Mouse (Mus musculus) limb, embryonic 12.5 days (tissue): Measurements from ENCODE around the gene Galnt2. TPM values are rescaled to one million over a fixed set of nuclear protein-coding genes. Genes with fewer than 3 reads are reported as not detected.

Source experiments
- ATAC-seq: fragments of 200-750 bp; cut with Nextera tagmentation; 2 replicates; pipeline ENCODE4 v1.8.0; 2017; ENCODE audit warnings: low read depth, moderate TSS enrichment; ENCODE audit not compliant: insufficient number of reproducible peaks, insufficient read depth, low FRiP score, low TSS enrichment
- H3K27ac ChIP-seq: fragments of 300-500 bp; sonication (generic); 2 replicates; pipeline ENCODE4 v1.5.1; 2016; ENCODE audit warnings: mild to moderate bottlenecking, moderate library complexity
- H3K27me3 ChIP-seq: fragments of 300-500 bp; sonication (generic); 2 replicates; pipeline ENCODE4 v1.6.1; 2016; ENCODE audit warnings: mild to moderate bottlenecking, moderate library complexity
- H3K36me3 ChIP-seq: fragments of 300-500 bp; sonication (generic); 2 replicates; pipeline ENCODE4 v1.6.1; 2016; ENCODE audit warnings: mild to moderate bottlenecking, moderate library complexity
- H3K4me1 ChIP-seq: fragments of 300-500 bp; sonication (generic); replicated peaks from 2 replicates; pipeline ENCODE4 v1.6.1; 2016
- H3K4me2 ChIP-seq: fragments of 300-500 bp; sonication (generic); 2 replicates; pipeline ENCODE4 v1.6.1; 2016; ENCODE audit warnings: mild to moderate bottlenecking, moderate library complexity
- H3K4me3 ChIP-seq: fragments of 300-500 bp; sonication (generic); replicated peaks from 2 replicates; pipeline ENCODE4 v1.5.1; 2016; ENCODE audit warnings: mild to moderate bottlenecking
- H3K9ac ChIP-seq: fragments of 300-500 bp; sonication (generic); replicated peaks from 2 replicates; pipeline ENCODE4 v1.6.1; 2016; ENCODE audit warnings: mild to moderate bottlenecking, moderate library complexity
- H3K9me3 ChIP-seq: fragments of 300-500 bp; sonication (generic); 2 replicates; pipeline ENCODE4 v1.6.1; 2016; ENCODE audit warnings: mild to moderate bottlenecking, moderate library complexity
- WGBS: fragments of 180-500 bp; shearing (Covaris S2); methylation state at CpG from one replicate; pipeline ENCODE4 v1.1.7; 2016; 5-methylcytosine and 5-hydroxymethylcytosine counted together
- polyA plus RNA-seq: library from polyadenylated mRNA; unstranded; fragments of >200 nt; fragmentation: Nextera tagmentation; extraction: Ambion mirVana; gene quantifications from 2 replicates; pipeline ENCODE4 v1.2.1, GENCODE M21; 2016

Gene Galnt2
- polyA plus RNA-seq, 1 experiment from 2014 or later, result 64.3 TPM

DNA sequence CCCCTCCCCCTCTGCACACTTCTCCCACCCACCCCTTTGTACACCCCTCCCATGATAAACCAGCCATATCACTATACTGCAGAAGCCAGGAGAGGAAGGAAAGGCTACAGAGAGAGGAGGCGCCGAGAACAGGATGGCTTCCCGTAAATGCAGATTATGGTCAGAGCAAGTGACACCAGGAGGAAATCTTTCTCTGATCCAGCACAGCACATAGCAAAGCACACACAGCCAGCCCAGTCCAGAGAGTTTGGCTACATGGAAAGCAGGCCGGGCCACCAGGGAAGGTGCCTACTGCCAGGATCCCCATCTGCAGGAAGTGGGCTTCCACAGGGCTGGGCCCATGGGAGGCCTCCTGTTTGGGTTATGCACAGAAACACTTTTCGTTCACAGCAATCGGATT, 63.2 kb downstream of the Galnt2 start:
- peaks cover 33% of the 10 kb centered on the region for H3K4me1 ChIP-seq
- H3K27ac ChIP-seq, result peak overlapping the region; percentile 41; the same call in 1 of the 2 replicates
- 0 out of 2 replicates have a peak overlapping the region, but pooled peaks have one; percentile 13 for H3K9ac ChIP-seq
- H3K36me3 ChIP-seq, result peaks cover 3% of the 10 kb centered on the region; the same call in 1 of the 2 replicates
- WGBS, result 59% methylated on average over 6 of the region's 6 CpGs
- no peaks in the 10 kb centered on the region for H3K27me3 ChIP-seq
- 0 out of 2 replicates have a peak overlapping the region, but pooled peaks have one; percentile 4 for H3K4me2 ChIP-seq
- no peaks in the 10 kb centered on the region for H3K9me3 ChIP-seq
- no peak for ATAC-seq
- no peak overlapping the region for H3K4me3 ChIP-seq

DNA sequence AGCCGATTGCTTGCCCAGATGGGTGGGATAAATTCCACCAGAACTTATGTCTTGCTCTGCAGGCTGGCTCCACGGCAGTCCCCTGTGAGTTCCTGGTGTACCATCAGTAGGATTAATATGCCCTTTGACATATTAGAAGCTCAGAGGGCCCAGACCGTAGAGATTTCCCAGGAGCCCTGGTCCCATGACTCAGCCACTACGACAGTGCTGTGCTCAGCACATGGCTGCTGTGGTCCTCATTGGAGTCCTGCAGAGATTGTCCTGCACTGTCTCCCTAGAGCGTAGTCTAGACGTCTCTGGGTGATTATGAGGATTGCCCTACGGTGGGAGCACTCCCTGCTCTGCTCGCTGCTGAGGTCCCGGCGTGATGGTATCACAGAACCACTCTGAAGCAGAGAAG, 63.7 kb downstream of the Galnt2 start:
- no peaks in the 10 kb centered on the region for H3K9me3 ChIP-seq
- 64% methylated on average over 10 of the region's 10 CpGs for WGBS
- no peak overlapping the region for H3K4me3 ChIP-seq
- peaks cover 33% of the 10 kb centered on the region for H3K4me1 ChIP-seq
- H3K9ac ChIP-seq, result no peak overlapping the region; the same call in 1 of the 2 replicates
- no peak overlapping the region for H3K4me2 ChIP-seq
- H3K27ac ChIP-seq, result peak overlapping the region; percentile 41; the same call in 1 of the 2 replicates
- H3K36me3 ChIP-seq, result peaks cover 3% of the 10 kb centered on the region; the same call in 1 of the 2 replicates
- no peaks in the 10 kb centered on the region for H3K27me3 ChIP-seq
- no peak for ATAC-seq

DNA sequence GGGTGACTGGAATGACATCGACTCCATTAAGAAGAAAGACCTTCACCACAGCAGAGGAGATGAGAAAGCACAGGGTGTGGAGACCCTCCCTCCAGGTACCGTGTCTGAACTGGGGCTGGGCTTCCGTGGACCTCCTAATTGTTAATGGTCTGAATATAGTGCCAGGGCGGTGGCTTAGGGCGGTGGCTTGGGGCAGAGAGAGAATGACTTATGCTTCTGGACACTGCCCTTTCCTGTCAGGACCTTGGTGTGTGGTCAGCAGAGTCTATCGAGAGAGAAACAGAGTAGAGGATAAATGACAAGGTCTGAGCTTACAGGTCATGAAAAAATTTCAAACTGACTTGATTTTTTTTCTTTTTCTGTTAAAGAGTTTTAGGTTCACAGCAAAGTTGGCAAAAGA, 64.2 kb downstream of the Galnt2 start:
- Histone ChIP-seq H3K9ac (no peak overlapping the region), H3K4me2 (no peak overlapping the region), H3K27ac (no peak overlapping the region), H3K27me3 (no peaks in the 10 kb centered on the region), H3K36me3 (peaks cover 3% of the 10 kb centered on the region; the same call in 1 of the 2 replicates), H3K9me3 (no peaks in the 10 kb centered on the region), H3K4me3 (no peak overlapping the region), H3K4me1 (peaks cover 33% of the 10 kb centered on the region)
- ATAC-seq, result no peak
- WGBS, result 87% methylated on average over 6 of the region's 6 CpGs

DNA sequence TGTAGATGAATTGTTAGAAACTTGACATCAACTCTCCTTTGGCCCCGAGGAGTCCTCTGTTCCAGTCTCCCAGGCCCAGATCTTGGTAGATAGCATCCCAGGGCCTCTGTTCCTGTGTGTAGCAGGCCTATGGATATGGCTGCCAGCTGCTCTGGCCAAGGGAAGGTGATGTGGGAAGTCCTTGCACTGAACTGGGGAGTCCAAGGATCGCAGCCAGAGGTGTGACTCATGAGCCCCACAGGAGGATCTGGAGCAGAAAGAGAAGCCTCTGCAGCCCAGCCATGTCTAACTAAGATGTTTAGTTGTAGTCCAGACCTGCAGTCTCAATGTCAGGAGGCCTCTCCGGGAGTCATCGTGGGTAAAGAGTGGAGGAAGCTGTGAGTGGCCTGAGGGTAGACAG, 70.3 kb downstream of the Galnt2 start:
- H3K9me3 ChIP-seq, result no peaks in the 10 kb centered on the region
- ATAC-seq, result no peak
- WGBS, result 87% methylated on average over 4 of the region's 4 CpGs
- H3K4me3 ChIP-seq, result no peak overlapping the region
- H3K4me1 ChIP-seq, result peaks cover 7% of the 10 kb centered on the region; the same call in 1 of the 2 replicates
- H3K27ac ChIP-seq, result no peak overlapping the region
- H3K27me3 ChIP-seq, result no peaks in the 10 kb centered on the region
- no peak overlapping the region for H3K4me2 ChIP-seq
- peaks cover 14% of the 10 kb centered on the region for H3K36me3 ChIP-seq
- H3K9ac ChIP-seq, result no peak overlapping the region

GRCm38 (mm10) chr8:124301935-124302555, 70.9 kb downstream of the Galnt2 start:
- ATAC-seq, result no peak
- no peaks in the 10 kb centered on the region for H3K9me3 ChIP-seq
- H3K9ac ChIP-seq, result no peak overlapping the region
- H3K4me2 ChIP-seq, result no peak overlapping the region
- 84% methylated on average over 7 of the region's 7 CpGs for WGBS
- H3K4me3 ChIP-seq, result no peak overlapping the region
- peaks cover 16% of the 10 kb centered on the region for H3K36me3 ChIP-seq
- H3K27ac ChIP-seq, result no peak overlapping the region
- H3K4me1 ChIP-seq, result peaks cover 9% of the 10 kb centered on the region; the same call in 1 of the 2 replicates
- H3K27me3 ChIP-seq, result no peaks in the 10 kb centered on the region

DNA sequence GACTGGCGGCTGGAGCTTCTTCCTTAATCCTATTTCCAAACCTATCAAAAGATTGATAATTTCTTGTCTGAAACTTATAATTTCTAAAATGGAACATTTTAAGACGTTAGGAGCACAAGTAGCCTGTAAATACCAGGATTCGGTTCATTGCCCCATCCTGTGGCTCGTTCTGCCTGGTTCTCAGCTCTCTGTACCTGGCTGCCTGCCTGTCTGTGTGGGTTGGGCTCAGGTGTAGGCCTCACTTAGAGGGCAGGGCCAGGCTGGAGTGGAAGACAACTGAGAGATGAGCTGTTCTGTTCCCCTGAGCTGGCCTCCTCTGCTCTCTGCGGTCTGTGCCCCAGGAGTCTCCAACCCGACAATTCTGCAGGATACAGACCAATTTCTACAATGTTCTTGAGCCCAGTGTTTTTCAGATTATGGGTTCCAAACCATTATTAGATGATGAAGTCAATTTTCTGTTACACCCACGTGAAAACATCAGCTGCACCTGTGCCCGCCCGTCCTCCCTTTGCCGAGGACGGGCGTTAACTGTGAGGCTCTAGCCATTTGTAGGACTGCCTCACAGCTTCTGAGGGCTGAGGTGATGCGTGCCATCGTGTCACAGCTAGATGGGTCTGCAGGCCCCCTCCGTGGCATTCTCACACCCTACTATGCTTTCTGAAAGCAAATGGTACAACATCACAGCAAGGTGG, 72.2 kb downstream of the Galnt2 start:
- no peak overlapping the region for H3K27ac ChIP-seq
- H3K4me3 ChIP-seq, result no peak overlapping the region
- ATAC-seq, result no peak
- peaks cover 27% of the 10 kb centered on the region for H3K36me3 ChIP-seq
- no peaks in the 10 kb centered on the region for H3K27me3 ChIP-seq
- H3K4me2 ChIP-seq, result no peak overlapping the region
- 83% methylated on average over 15 of the region's 15 CpGs for WGBS
- H3K9ac ChIP-seq, result no peak overlapping the region
- H3K4me1 ChIP-seq, result peaks cover 9% of the 10 kb centered on the region; the same call in 1 of the 2 replicates
- H3K9me3 ChIP-seq, result no peaks in the 10 kb centered on the region

DNA sequence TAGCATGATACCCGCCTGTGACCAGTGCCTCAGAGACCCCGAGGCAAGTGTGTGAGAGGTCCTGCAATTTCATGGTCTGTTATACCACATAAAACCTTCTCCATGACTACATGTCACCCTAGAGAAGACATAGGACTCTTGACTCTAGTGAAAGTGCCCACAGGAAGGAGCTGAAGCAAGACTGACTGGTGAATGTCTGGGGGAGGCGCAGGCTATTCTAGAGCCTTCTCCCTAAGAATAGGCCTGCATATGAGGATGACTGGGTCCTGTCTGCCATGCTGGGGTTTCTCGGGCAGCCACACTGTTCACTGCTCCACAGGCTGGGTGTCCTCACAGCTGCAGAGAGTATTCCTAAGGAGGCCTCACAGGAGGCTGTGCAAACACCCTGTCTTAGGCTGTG, 73.0 kb downstream of the Galnt2 start:
- ATAC-seq, result no peak
- 88% methylated on average over 4 of the region's 4 CpGs for WGBS
- Histone ChIP-seq H3K36me3 (peaks cover 30% of the 10 kb centered on the region), H3K4me1 (peaks cover 9% of the 10 kb centered on the region; the same call in 1 of the 2 replicates), H3K4me3 (no peak overlapping the region), H3K27ac (no peak overlapping the region), H3K9ac (no peak overlapping the region), H3K27me3 (no peaks in the 10 kb centered on the region), H3K9me3 (no peaks in the 10 kb centered on the region), H3K4me2 (no peak overlapping the region)

- peak overlapping the region; percentile 45 for H3K27ac ChIP-seq
- H3K4me2 ChIP-seq, result no peak overlapping the region
- H3K36me3 ChIP-seq, result peaks cover 38% of the 10 kb centered on the region
Observed at GRCm38 (mm10) chr8:124306574-124306973, 75.4 kb downstream of the Galnt2 start.

DNA sequence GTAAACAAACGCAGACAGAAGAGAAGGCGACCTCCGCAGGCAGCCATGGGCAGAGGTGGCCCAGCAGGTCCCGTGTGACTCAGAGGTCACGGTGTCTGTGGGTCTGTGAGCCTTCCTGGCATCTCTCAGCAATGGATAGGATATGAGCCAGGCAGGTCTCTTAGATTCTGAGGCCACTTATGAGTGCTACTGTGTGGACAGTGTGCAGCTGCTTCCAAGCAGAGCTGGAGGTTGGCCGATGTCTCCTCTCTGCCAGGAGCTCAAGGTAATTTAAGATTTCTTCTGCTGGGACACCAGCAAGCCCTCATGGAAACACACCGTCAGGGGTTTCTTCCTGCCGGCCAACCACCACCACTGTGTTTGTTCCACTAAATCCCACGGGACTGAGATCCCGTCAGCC, 76.5 kb downstream of the Galnt2 start:
- H3K27ac ChIP-seq, result no peak overlapping the region
- H3K27me3 ChIP-seq, result no peaks in the 10 kb centered on the region
- no peak for ATAC-seq
- H3K9ac ChIP-seq, result no peak overlapping the region
- peaks cover 9% of the 10 kb centered on the region; the same call in 1 of the 2 replicates for H3K4me1 ChIP-seq
- no peaks in the 10 kb centered on the region for H3K9me3 ChIP-seq
- H3K4me2 ChIP-seq, result no peak overlapping the region
- H3K36me3 ChIP-seq, result peaks cover 38% of the 10 kb centered on the region
- no peak overlapping the region for H3K4me3 ChIP-seq
- 92% methylated on average over 10 of the region's 10 CpGs for WGBS

More at GRCm38 (mm10) chr8:124306574-124306973, 75.4 kb downstream of the Galnt2 start:
- Histone ChIP-seq H3K4me1 (peaks cover 9% of the 10 kb centered on the region; the same call in 1 of the 2 replicates), H3K4me3 (no peak overlapping the region), H3K9me3 (no peaks in the 10 kb centered on the region), H3K9ac (no peak overlapping the region), H3K27me3 (no peaks in the 10 kb centered on the region)
- no peak for ATAC-seq
- WGBS, result 60% methylated on average over 7 of the region's 7 CpGs

DNA sequence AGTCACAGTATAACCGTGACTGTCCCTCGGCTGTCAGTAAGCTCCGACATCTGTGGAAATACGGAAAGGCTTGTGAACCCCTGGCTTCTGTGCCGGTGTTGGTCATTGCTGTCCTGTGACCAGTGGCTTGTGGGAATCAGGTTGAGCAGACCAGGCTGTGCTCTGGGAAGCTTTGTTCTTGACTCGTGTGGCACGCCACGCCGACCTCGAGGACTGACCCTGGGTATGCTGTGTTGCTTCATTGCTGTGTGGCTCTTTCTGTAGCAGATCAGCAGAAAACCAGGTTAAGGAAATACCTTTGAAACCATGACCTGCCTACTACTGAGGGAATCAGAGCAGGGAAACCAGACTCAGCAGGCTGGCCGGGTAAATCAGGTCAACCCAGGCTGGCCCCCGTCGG, 79.3 kb downstream of the Galnt2 start:
- Histone ChIP-seq H3K27me3 (no peaks in the 10 kb centered on the region), H3K9me3 (no peaks in the 10 kb centered on the region), H3K4me3 (no peak overlapping the region), H3K27ac (no peak overlapping the region), H3K4me1 (peaks cover 19% of the 10 kb centered on the region), H3K36me3 (peaks cover 33% of the 10 kb centered on the region), H3K4me2 (no peak overlapping the region), H3K9ac (no peak overlapping the region)
- no peak for ATAC-seq
- WGBS, result 94% methylated on average over 13 of the region's 13 CpGs

DNA sequence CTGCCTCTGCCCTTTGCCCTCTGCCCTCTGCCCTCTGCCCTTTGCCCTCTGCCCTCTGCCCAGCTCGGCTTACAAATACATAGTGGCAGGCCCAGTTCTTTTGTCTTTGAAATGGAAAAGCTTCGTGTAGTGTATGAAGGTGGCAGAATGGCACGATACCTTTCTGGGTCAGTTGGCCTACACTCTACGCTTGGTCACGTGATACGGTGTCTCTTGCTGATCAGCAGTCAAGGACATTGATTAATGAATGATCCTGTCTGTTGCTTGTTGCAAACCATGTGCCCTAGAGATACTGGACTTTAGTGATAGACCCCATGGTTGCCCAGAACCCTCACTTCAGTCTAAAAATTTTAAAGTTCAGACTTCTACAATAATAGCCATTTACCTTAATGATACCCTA, 79.9 kb downstream of the Galnt2 start:
- Histone ChIP-seq H3K9ac (no peak overlapping the region), H3K9me3 (no peaks in the 10 kb centered on the region), H3K27ac (no peak overlapping the region), H3K4me2 (no peak overlapping the region), H3K4me3 (no peak overlapping the region), H3K4me1 (peaks cover 16% of the 10 kb centered on the region), H3K27me3 (no peaks in the 10 kb centered on the region), H3K36me3 (peaks cover 27% of the 10 kb centered on the region; the same call in 1 of the 2 replicates)
- 95% methylated on average over 6 of the region's 6 CpGs for WGBS
- no peak for ATAC-seq
